Mouse (Mus musculus): ENCODE results near the gene Tars2. TPM values are rescaled to one million over a fixed set of nuclear protein-coding genes. Genes with fewer than 3 reads are reported as not detected.
"Not testable (repeated sequence)": the region's sequence is repeated elsewhere in the genome, so short reads cannot be mapped to it uniquely, and the experiment has no call there.

Gene Tars2
- polyA plus RNA-seq, 1 experiment from 2014 or later = 58.4 TPM

DNA sequence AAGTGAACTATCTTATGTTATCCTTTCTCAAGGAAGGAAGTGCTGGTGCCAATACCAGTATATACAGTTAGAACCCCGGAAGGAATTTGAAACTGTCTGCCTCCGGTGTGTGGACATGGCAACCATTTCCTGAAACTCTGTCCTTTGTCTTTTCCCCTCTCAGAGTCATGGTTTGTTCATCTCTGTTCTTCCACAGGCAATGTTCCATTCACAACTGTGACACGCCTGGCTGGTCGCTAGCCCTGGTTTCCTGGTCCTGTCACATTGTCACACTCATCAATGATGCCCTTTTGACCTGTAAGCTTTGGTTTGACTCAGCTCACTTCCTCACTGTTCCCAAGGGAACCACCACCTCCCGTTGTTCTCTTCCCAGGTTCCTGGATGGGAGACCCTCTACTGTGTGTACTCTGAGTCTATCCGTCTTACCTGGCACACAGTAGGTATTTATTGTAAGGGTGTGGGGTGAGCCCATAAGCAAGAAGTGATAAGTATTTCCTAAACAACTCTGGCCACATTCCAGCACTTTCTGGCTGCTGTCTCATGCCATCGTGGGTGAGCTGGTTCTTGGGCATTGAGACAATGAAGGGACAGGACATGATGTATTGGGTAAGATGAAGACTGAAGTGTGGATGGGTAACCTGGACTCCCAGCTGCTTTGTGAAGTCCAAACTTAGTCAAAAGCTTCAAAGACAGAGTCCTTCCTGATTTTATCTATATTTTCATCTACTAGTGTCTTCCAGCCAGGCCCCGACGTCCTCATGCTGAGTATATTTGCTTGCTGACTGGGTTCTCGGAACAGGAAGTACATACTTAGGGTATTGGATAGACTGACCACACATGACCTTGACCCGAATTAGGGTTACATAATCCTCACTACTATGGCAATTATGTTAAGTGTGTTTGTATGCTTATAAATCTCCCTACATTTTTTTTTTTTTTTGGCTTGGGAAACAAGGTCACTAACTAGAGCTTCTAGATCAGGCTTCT, 65.9 kb downstream of the Tars2 start:
- H3K4me3 ChIP-seq (replicated peaks) = no peak overlapping the region
- H3K4me2 ChIP-seq = no peak overlapping the region
- 54% methylated on average over 11 of the region's 11 CpGs for WGBS
- H3K27me3 ChIP-seq = no peaks in the 10 kb centered on the region
- H3K4me1 ChIP-seq = peaks cover 38% of the 10 kb centered on the region
- no peak overlapping the region for H3K27ac ChIP-seq
- ATAC-seq (replicated peaks; ENCODE audit: low FRiP score) = no peak
- no peaks in the 10 kb centered on the region for H3K9me3 ChIP-seq (replicated peaks)
- no peaks in the 10 kb centered on the region for H3K36me3 ChIP-seq
- H3K9ac ChIP-seq = no peak overlapping the region

DNA sequence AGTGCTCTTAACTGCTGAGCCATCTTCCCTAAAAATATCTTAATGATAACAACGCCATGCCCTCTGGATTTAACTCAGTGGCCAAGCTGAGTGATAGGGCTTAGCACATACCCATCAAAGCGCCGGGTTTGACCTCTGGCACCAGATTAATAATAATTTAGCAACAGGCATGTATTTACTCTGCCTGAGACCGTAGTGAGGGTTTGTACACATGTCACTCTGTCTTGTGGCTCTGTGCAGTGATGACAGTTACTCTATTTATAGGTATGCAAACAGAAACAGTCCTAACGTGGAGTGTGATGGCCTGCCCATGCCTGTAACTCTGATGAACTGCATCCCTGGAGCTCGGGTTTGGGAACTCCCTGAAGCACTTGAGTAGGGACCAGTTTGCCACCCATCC, 67.3 kb downstream of the Tars2 start:
- no peaks in the 10 kb centered on the region for H3K36me3 ChIP-seq
- no peak overlapping the region for H3K9ac ChIP-seq
- H3K4me3 ChIP-seq (replicated peaks) = no peak overlapping the region
- ATAC-seq (replicated peaks; ENCODE audit: low FRiP score) = no peak
- H3K27ac ChIP-seq = no peak overlapping the region
- WGBS = 79% methylated on average over 6 of the region's 6 CpGs
- peaks cover 52% of the 10 kb centered on the region for H3K4me1 ChIP-seq
- no peaks in the 10 kb centered on the region for H3K9me3 ChIP-seq (replicated peaks)
- H3K4me2 ChIP-seq = no peak overlapping the region
- no peaks in the 10 kb centered on the region for H3K27me3 ChIP-seq

DNA sequence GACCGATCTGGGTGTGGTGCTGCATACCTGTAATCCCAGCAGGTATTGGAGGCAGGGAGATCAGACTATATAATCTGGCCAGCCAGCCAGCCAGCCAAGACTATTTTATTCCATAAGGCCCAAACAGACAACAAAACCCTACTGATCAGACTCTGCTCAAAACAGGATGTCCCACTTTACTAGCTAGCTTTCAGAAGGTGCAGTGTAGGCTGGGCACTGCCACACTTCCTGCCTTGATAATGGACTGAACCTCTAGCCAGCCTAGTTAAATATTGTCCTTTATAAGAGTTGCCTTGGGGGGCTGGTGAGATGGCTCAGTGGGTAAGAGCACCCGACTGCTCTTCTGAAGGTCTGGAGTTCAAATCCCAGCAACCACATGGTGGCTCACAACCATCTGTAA, 69.5 kb downstream of the Tars2 start:
- 86% methylated on average over 2 of the region's 2 CpGs for WGBS
- Histone ChIP-seq H3K27ac (peak overlapping the region; percentile 92; the same call in 1 of the 2 replicates), H3K4me1 (peaks cover 61% of the 10 kb centered on the region)
- not testable (repeated sequence) for H3K4me3 ChIP-seq (replicated peaks); H3K9me3 ChIP-seq (replicated peaks); ATAC-seq (replicated peaks; ENCODE audit: low FRiP score); H3K4me2 ChIP-seq; H3K36me3 ChIP-seq; H3K9ac ChIP-seq; H3K27me3 ChIP-seq

Small RNA genes lying within 50 kb of the gene (microRNA-seq; reads per million reads assigned to microRNA genes)
- gene Mir7014 = not detected

Other genes starting within 250 kb of the Tars2 start
- gene Ctss, start 233.4 kb downstream of the Tars2 start, polyA plus RNA-seq (2015; fragmentation: Nextera tagmentation; extraction: Ambion mirVana) = 12.7 and 14.6 TPM in 2 replicates
- gene Hormad1, start 200.5 kb downstream of the Tars2 start, polyA plus RNA-seq (2015; fragmentation: Nextera tagmentation; extraction: Ambion mirVana) = not detected in 2 replicates
- 31.2 and 33.9 TPM in 2 replicates for gene Golph3l, start 171.3 kb downstream of the Tars2 start, polyA plus RNA-seq (2015; fragmentation: Nextera tagmentation; extraction: Ambion mirVana)
- gene Ensa, start 135.2 kb downstream of the Tars2 start, polyA plus RNA-seq (2015; fragmentation: Nextera tagmentation; extraction: Ambion mirVana) = 71.1 and 73.2 TPM in 2 replicates
- 51.2 and 54.4 TPM in 2 replicates for gene Mcl1, start 101.4 kb downstream of the Tars2 start, polyA plus RNA-seq (2015; fragmentation: Nextera tagmentation; extraction: Ambion mirVana)
- gene Adamtsl4, start 72.3 kb downstream of the Tars2 start, polyA plus RNA-seq (2015; fragmentation: Nextera tagmentation; extraction: Ambion mirVana) = 4.0 and 6.3 TPM in 2 replicates
- 177 and 231 TPM in 2 replicates for gene Ecm1, start 20.6 kb downstream of the Tars2 start, polyA plus RNA-seq (2015; fragmentation: Nextera tagmentation; extraction: Ambion mirVana)
- gene Rprd2, start 58.7 kb upstream of the Tars2 start, polyA plus RNA-seq (2015; fragmentation: Nextera tagmentation; extraction: Ambion mirVana) = 22.4 and 23.9 TPM in 2 replicates
- gene Prpf3, start 95.7 kb upstream of the Tars2 start, polyA plus RNA-seq (2015; fragmentation: Nextera tagmentation; extraction: Ambion mirVana) = 49.7 and 52.3 TPM in 2 replicates
- gene Mrps21, start 111.3 kb upstream of the Tars2 start, polyA plus RNA-seq (2015; fragmentation: Nextera tagmentation; extraction: Ambion mirVana) = 404 and 412 TPM in 2 replicates
- 5.9 and 6.6 TPM in 2 replicates for gene Ciart, start 122.0 kb upstream of the Tars2 start, polyA plus RNA-seq (2015; fragmentation: Nextera tagmentation; extraction: Ambion mirVana)
- 38.0 and 42.3 TPM in 2 replicates for gene BC028528, start 131.8 kb upstream of the Tars2 start, polyA plus RNA-seq (2015; fragmentation: Nextera tagmentation; extraction: Ambion mirVana)
- gene Aph1a, start 133.8 kb upstream of the Tars2 start, polyA plus RNA-seq (2015; fragmentation: Nextera tagmentation; extraction: Ambion mirVana) = 37.4 and 40.8 TPM in 2 replicates
- 17.3 and 22.5 TPM in 2 replicates for gene Car14, start 144.5 kb upstream of the Tars2 start, polyA plus RNA-seq (2015; fragmentation: Nextera tagmentation; extraction: Ambion mirVana)
- 247 and 264 TPM in 2 replicates for gene Anp32e, start 169.0 kb upstream of the Tars2 start, polyA plus RNA-seq (2015; fragmentation: Nextera tagmentation; extraction: Ambion mirVana)
- gene Plekho1, start 235.8 kb upstream of the Tars2 start, polyA plus RNA-seq (2015; fragmentation: Nextera tagmentation; extraction: Ambion mirVana) = 43.5 and 44.2 TPM in 2 replicates

Data from kidney, embryonic 15.5 days (tissue).